Mouse (Mus musculus): ENCODE data around the gene Plppr2.

Plppr2 gene

GRCm38 (mm10) chr9:21936692-21937570 lies at the start of gene Plppr2:
Gene Plppr2 (plus strand): TSS chr9:21937033.
- peak; percentile 96 to 98 for DNase-seq

- DNase-seq, result no peak
Measured at GRCm38 (mm10) chr9:21889229-21889628, 47.6 kb upstream of the Plppr2 start.

- DNase-seq, result peak; percentile 68 to 75
Measured at GRCm38 (mm10) chr9:21901223-21901820, 35.5 kb upstream of the Plppr2 start.

GRCm38 (mm10) chr9:21904031-21904430 lies 32.8 kb upstream of the Plppr2 start:
- no peak for DNase-seq

- DNase-seq, result no peak
Measured at GRCm38 (mm10) chr9:21908216-21908615, 28.6 kb upstream of the Plppr2 start.

GRCm38 (mm10) chr9:21909474-21910223 lies 27.2 kb upstream of the Plppr2 start:
- DNase-seq, result peak in 1 of 2 experiments; percentile 15

- no peak for DNase-seq
Measured at GRCm38 (mm10) chr9:21916851-21917492, 19.9 kb upstream of the Plppr2 start.

- peak; percentile 55 to 56 for DNase-seq
Measured at GRCm38 (mm10) chr9:21917493-21918034, 19.3 kb upstream of the Plppr2 start.

GRCm38 (mm10) chr9:21918035-21918592 lies 18.7 kb upstream of the Plppr2 start, which contains the start of gene Rab3d:
Gene Rab3d (minus strand): TSS chr9:21918192.
- DNase-seq, result peak; percentile 97 to 98

- peak; percentile 23 to 30 for DNase-seq
Measured at GRCm38 (mm10) chr9:21918692-21919384, 18.0 kb upstream of the Plppr2 start.

GRCm38 (mm10) chr9:21923036-21923435 lies 13.8 kb upstream of the Plppr2 start:
- DNase-seq, result no peak

GRCm38 (mm10) chr9:21923490-21924098 lies 13.2 kb upstream of the Plppr2 start:
- DNase-seq, result no peak

- DNase-seq, result peak; percentile 97 to 98
Measured at GRCm38 (mm10) chr9:21924099-21924493, 12.7 kb upstream of the Plppr2 start.

GRCm38 (mm10) chr9:21925034-21925433 lies 11.8 kb upstream of the Plppr2 start:
- DNase-seq, result no peak

GRCm38 (mm10) chr9:21925506-21925905 lies 11.3 kb upstream of the Plppr2 start:
- no peak for DNase-seq

- peak; percentile 28 to 36 for DNase-seq
Measured at GRCm38 (mm10) chr9:21926155-21926554, 10.7 kb upstream of the Plppr2 start.

- DNase-seq, result peak in 1 of 2 experiments; percentile 27
Measured at GRCm38 (mm10) chr9:21926784-21927183, 10.0 kb upstream of the Plppr2 start.

- peak; percentile 97 to 98 for DNase-seq
Measured at GRCm38 (mm10) chr9:21927208-21927753, 9.6 kb upstream of the Plppr2 start, which contains the start of the genes Ccdc159 and Tmem205. Gene Ccdc159 (plus strand): TSS chr9:21927471. Gene Tmem205 (minus strand): TSS chr9:21927556.

GRCm38 (mm10) chr9:21929208-21929607 lies 7.6 kb upstream of the Plppr2 start:
- no peak for DNase-seq

GRCm38 (mm10) chr9:21932006-21932405 lies 4.8 kb upstream of the Plppr2 start:
- DNase-seq, result no peak

Data from lung, adult 18-20 months (tissue).